ENCODE assay signal across 8 mouse cellular contexts in the genomic region with DNA sequence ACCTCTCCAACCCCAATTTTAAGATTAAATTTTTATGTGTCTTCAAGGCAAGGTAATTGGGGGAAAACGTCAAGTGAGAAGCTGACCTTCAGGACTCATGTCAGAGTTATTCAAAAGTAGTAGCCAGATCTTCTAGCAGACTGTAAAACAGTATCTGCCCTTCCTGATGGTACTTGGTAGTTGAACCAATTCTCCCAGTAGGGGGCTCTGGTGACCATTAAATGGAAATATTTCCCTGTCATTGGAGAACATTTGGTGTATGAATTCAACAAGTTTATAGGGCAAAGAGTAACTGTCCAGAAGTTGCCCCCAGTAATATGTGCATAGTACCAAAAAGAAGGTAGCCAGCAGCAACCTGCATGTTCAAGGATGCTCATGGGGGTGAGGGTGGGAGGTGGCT.
DNase-seq lines count a peak whose midpoint lies in the region; TF ChIP-seq lines count a peak whose summit lies in the region.

No protein-coding gene starts in this region.

- 21% methylated on average over 1 of the region's 1 CpGs for WGBS in large intestine, adult 2 months

- peak; percentile 82 for TF ChIP-seq CTCF in layer of hippocampus, adult 2 months (conservative IDR thresholded peaks at IDR 0.05)

- H3K27ac ChIP-seq in layer of hippocampus, adult 2 months, result no peak overlapping the region

- no peak overlapping the region for H3K4me3 ChIP-seq in layer of hippocampus, adult 2 months

- DNase-seq in cerebellum, adult 18-20 months, result peak; percentile 27 to 32
- no peak for DNase-seq in cerebellum, adult 11 months
- DNase-seq in layer of hippocampus, adult 2 months (ENCODE audit: low spot score in 2 of 2), result peak; percentile 23 to 53
- no peak for DNase-seq in layer of hippocampus, adult 9-11 months
- DNase-seq in NIH3T3 (ENCODE audit: low read depth), result peak; percentile 46
- DNase-seq in large intestine, adult 2 months (ENCODE audit: low read depth, low spot score), result peak; percentile 14
- no peak for DNase-seq in gastrocnemius, postnatal 4 days (ENCODE audit: low spot score in 2 of 2)
- no peak for DNase-seq in c-Kit-positive CD71-positive TER-119-positive erythroid progenitor cells, embryonic 14.5 days (ENCODE audit: low spot score)

Comparison
In these comparisons a context has a peak if more than half of its experiments do, and no peak if none do; other contexts are left out.
1. DNase-seq: peak in cerebellum, adult 18-20 months (2 of 2), layer of hippocampus, adult 2 months (2 of 2), NIH3T3 (single experiment) and large intestine, adult 2 months (single experiment); none in cerebellum, adult 11 months (single experiment), layer of hippocampus, adult 9-11 months (single experiment), gastrocnemius, postnatal 4 days (0 of 2) and c-Kit-positive CD71-positive TER-119-positive erythroid progenitor cells, embryonic 14.5 days (single experiment).